Mouse (Mus musculus) Patski (cell line): Measurements from ENCODE around the gene Unc45b. TPM values are rescaled to one million over a fixed set of nuclear protein-coding genes. Genes with fewer than 3 reads are reported as not detected.
A peak's percentile ranks its signal among the peaks of the same experiment; 100 is the strongest.

Source experiments
- ATAC-seq: fragments of 100-300 bp; one replicate; pipeline ENCODE4 v1.8.0; 2021
- CTCF ChIA-PET: fragments of 350-600 bp; sonication (Branson Sonifier 250); formaldehyde crosslinking; loops from one replicate; lab custom pipeline; 2022; ENCODE audit warnings: inconsistent platforms; lab: Charles Lee
- POLR2A ChIA-PET: fragments of 350-600 bp; sonication (Branson Sonifier 250); formaldehyde crosslinking; loops from one replicate; lab custom pipeline; 2022; ENCODE audit warnings: antibody characterized with exemption, inconsistent platforms; lab: Charles Lee
- DNase-seq: peaks from one replicate; pipeline ENCODE4 v3.0.0-alpha.2; 2011; ENCODE audit warnings: low read depth, low spot score
- H3K27me3 ChIP-seq: fragments of 371-371 bp; one replicate; pipeline ENCODE4 v1.5.1; 2021
- CTCF ChIP-seq: fragments of 100-300 bp; IDR thresholded peaks from one replicate; pipeline ENCODE4 v1.5.1; 2021
- in situ Hi-C: fragments of 300-500 bp; cut with MboI; formaldehyde crosslinking; loops from 3 replicates; pipeline ENCODE4 v1.11.1; 2018; ENCODE audit warnings: low pct_unique_long_range_greater_than_20kb, mixed read lengths
- polyA plus RNA-seq: library from polyadenylated mRNA; unstranded; gene quantifications from one replicate; pipeline ENCODE4 v1.2.3, GENCODE M21; 2021

The Unc45b gene
- polyA plus RNA-seq, 1 experiment from 2014 or later = not detected

GRCm38 (mm10) chr11:82933186-82933585, 22.8 kb downstream of the Unc45b start:
- no peak for TF ChIP-seq CTCF
- no peak for ATAC-seq
- no peak for DNase-seq
- in situ Hi-C loops = no loop called here
- peaks cover 11% of the 10 kb centered on the region for H3K27me3 ChIP-seq
- ChIA-PET CTCF (no interaction called here), POLR2A (no interaction called here)

DNA sequence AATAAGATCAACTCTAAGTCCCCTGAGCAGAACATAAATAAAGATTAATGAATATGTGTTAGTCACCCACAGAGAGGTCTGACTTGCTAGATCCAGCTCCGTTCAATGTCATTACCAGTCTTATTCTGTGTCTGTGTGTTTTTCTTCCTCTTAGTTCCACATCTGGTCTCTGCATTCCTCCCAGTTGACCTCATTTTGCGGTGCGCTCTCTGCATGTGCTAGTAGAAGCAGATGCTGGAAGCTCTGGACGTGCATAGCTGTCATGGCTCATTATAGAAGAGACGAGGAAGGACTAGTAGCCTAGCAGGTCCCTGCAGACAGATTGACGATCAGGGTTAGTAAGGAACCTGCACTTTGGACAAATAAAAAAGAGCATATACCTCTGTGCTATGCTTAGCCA, 33.0 kb downstream of the Unc45b start:
- ChIA-PET POLR2A (no interaction called here), CTCF (no interaction called here)
- DNase-seq (no peak), ATAC-seq (no peak)
- TF ChIP-seq CTCF = no peak
- peaks cover 18% of the 10 kb centered on the region for H3K27me3 ChIP-seq
- in situ Hi-C loops = no loop called here

DNA sequence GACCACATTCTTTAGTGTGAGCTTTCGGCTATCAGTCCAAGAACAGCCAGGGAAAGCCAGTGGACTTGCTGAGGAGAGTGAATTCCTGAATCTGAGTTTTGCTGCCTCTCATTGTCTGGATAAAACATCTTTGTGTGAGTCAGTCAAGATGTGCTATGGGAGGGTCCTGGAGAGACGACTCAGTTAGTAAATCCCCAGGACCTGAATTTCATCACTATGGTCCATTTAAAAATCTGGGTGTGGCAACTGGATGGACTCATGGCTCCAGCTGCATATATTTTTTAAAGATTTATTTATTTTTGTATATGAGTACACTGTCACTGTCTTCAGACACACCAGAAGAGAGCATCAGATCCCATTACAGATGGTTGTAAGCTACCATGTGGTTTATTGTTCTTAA, 35.3 kb downstream of the Unc45b start:
- DNase-seq = no peak
- ATAC-seq = no peak
- ChIA-PET CTCF (no interaction called here), POLR2A (no interaction called here)
- H3K27me3 ChIP-seq = peaks cover 16% of the 10 kb centered on the region
- no peak for TF ChIP-seq CTCF
- in situ Hi-C loops = no loop called here

- ChIA-PET POLR2A (no interaction called here), CTCF (no interaction called here)
- H3K27me3 ChIP-seq = peaks cover 14% of the 10 kb centered on the region
- TF ChIP-seq CTCF = no peak
- DNase-seq = no peak
- in situ Hi-C loops = no loop called here
- ATAC-seq = peak; percentile 72
These were observed 37.1 kb downstream of the Unc45b start for GRCm38 (mm10) chr11:82947457-82947856.

DNA sequence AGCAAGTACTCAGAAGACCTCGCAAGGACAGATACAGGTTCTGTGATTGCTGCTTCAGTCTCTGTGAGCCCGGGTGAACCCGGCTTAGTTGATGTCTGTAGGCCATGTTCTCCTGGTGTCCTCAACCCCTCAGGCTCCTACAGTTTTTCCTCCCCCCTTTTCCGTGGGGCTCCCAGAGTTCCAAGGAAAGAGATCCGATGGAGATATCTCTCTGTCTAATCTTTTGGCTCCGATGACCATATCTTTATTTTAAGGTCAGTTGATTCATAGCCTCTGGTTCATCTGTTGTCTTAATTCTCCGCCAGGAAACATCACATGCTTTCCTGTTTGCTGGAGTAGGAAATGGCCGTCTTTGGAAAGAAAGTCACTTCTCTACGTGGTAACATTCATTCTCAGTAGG, 38.7 kb downstream of the Unc45b start:
- TF ChIP-seq CTCF = no peak
- in situ Hi-C loops = no loop called here
- no peak for DNase-seq

GRCm38 (mm10) chr11:82950736-82951481, 40.6 kb downstream of the Unc45b start, which contains the start of gene Slfn5:
Slfn5 (plus strand) TSS chr11:82951349.
- POLR2A ChIA-PET = no interaction called here
- in situ Hi-C loops = no loop called here
- CTCF ChIA-PET = interaction anchor here (2.1 kb wide), 1 partner anchor 9 kb away, joined by 13 read pairs; no protein-coding TSS in a partner anchor
- TF ChIP-seq CTCF = no peak
- ATAC-seq (no peak), DNase-seq (no peak)
- peaks cover 32% of the 10 kb centered on the region for H3K27me3 ChIP-seq

More for the DNA sequence above, 38.7 kb downstream of the Unc45b start:
- H3K27me3 ChIP-seq = peaks cover 17% of the 10 kb centered on the region
- ChIA-PET POLR2A (no interaction called here), CTCF (no interaction called here)
- ATAC-seq = no peak

- no peak for DNase-seq
- no peak for TF ChIP-seq CTCF
- peaks cover 40% of the 10 kb centered on the region for H3K27me3 ChIP-seq
- in situ Hi-C loops = no loop called here
- no peak for ATAC-seq
- ChIA-PET POLR2A (interaction anchor here (0.6 kb wide), 1 partner anchor 29 kb away, joined by 4 read pairs; no protein-coding TSS in a partner anchor), CTCF (no interaction called here)
These were observed 41.7 kb downstream of the Unc45b start for GRCm38 (mm10) chr11:82951865-82952611.

DNA sequence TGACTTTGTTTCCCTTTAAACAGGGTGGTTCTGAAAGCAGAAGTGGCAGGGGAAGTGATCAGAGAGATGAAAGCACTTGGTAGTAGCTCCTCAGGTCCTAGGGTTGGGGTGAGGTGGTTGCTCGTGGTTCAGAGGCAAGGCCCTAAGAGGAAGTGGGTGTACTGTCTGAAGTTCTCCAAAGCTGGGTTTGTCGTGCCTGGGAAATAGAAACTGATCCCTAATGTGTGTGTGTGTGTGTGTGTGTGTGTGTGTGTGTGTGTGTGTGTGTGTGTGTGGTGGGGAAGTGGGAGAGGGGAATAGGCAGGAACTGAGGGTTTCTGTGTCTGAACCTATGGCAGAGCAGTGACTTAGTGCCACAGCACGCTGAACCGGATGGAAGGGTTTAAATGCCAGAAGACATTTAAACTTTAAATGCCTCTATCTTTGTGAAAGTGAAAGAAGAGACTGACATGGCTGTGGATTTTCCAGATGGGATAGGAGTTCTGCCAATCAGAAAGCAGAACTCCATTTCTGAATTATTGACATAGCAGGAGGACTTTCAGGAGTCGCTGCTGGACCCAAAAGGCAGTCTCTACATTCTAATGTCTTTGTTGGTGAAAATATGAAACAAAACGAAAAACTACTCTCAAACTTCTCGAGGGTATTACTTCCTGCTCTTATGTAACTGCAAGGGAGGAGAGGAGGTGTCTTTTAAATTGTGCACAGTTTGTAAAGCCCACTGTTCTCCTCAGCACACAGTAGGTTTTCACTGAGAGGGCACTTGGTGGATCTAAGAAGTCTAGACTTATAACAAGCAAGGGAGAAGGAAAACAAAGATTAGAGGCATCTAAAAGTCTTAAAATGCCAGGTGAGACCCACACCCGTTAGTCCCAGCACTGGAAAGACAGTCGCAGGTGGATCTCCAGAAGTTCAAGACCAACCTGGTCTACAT, 42.5 kb downstream of the Unc45b start:
- POLR2A ChIA-PET = no interaction called here
- in situ Hi-C loops = no loop called here
- peaks cover 42% of the 10 kb centered on the region for H3K27me3 ChIP-seq
- TF ChIP-seq CTCF = no peak
- ATAC-seq (no peak), DNase-seq (no peak)
- CTCF ChIA-PET = no interaction called here

- H3K27me3 ChIP-seq = peaks cover 51% of the 10 kb centered on the region
- POLR2A ChIA-PET = no interaction called here
- in situ Hi-C loops = loop anchor here (5.0 kb wide), 1 partner anchor 37 kb away; no protein-coding TSS in a partner anchor
- no peak for DNase-seq
- TF ChIP-seq CTCF = no peak
- CTCF ChIA-PET = no interaction called here
- no peak for ATAC-seq
These were observed 44.3 kb downstream of the Unc45b start for GRCm38 (mm10) chr11:82954631-82955030.

DNA sequence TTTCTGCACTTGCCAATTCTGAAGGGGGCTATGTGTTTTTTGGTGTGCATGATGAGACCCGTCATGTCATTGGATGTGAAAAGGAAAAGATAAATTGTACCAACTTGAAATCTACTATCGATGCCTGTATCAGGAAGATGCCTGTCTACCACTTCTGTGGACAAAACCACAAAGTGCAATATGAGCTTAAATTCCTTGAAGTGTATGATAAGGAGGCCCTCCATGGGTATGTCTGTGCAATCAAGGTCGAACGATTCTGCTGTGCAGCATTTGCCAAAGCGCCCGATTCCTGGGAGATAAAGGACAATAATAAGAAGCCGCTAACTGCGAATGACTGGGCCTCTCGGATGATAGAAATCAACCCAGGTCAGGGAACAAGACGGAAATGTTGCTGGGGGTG, 46.6 kb downstream of the Unc45b start:
- CTCF ChIA-PET = no interaction called here
- ATAC-seq (no peak), DNase-seq (no peak)
- no peak for TF ChIP-seq CTCF
- in situ Hi-C loops = loop anchor here (5.0 kb wide), 1 partner anchor 40 kb away; no protein-coding TSS in a partner anchor
- POLR2A ChIA-PET = no interaction called here
- H3K27me3 ChIP-seq = peaks cover 64% of the 10 kb centered on the region
